Mouse (Mus musculus) kidney, embryonic 14.5 days (tissue): ENCODE measurements around the gene Gpc6. TPM values are rescaled to one million over a fixed set of nuclear protein-coding genes. Genes with fewer than 3 reads are reported as not detected.

Experiments
- ATAC-seq: fragments of 200-750 bp; cut with Nextera tagmentation; 2 replicates; pipeline ENCODE4 v1.8.0; 2017; ENCODE audit warnings: moderate number of reproducible peaks, mild to moderate bottlenecking, moderate TSS enrichment, moderate library complexity; ENCODE audit not compliant: low FRiP score, low TSS enrichment
- H3K27ac ChIP-seq: fragments of 300-500 bp; sonication (generic); 2 replicates; pipeline ENCODE4 v1.5.1; 2014; ENCODE audit warnings: low read depth, mild to moderate bottlenecking, low read length, moderate library complexity, mixed read lengths
- H3K27me3 ChIP-seq: fragments of 300-500 bp; sonication (generic); 2 replicates; pipeline ENCODE4 v1.6.1; 2014; ENCODE audit warnings: mild to moderate bottlenecking, low read length; ENCODE audit not compliant: control insufficient read depth, insufficient read depth
- H3K36me3 ChIP-seq: fragments of 300-500 bp; sonication (generic); 2 replicates; pipeline ENCODE4 v1.6.1; 2014; ENCODE audit warnings: low read length, mixed read lengths; ENCODE audit not compliant: control insufficient read depth, insufficient read depth
- H3K4me1 ChIP-seq: fragments of 300-500 bp; sonication (generic); 2 replicates; pipeline ENCODE4 v1.6.1; 2014; ENCODE audit warnings: low read length, mixed read lengths; ENCODE audit not compliant: control insufficient read depth, insufficient read depth
- H3K4me2 ChIP-seq: fragments of 300-500 bp; sonication (generic); replicated peaks from 2 replicates; pipeline ENCODE4 v1.6.1; 2014; ENCODE audit warnings: low read depth, mild to moderate bottlenecking, low read length
- H3K4me3 ChIP-seq: fragments of 300-500 bp; sonication (generic); 2 replicates; pipeline ENCODE4 v1.5.1; 2014; ENCODE audit warnings: mild to moderate bottlenecking, low read length
- H3K9ac ChIP-seq: fragments of 300-500 bp; sonication (generic); 2 replicates; pipeline ENCODE4 v1.6.1; 2014; ENCODE audit warnings: low read depth, mild to moderate bottlenecking, low read length, moderate library complexity
- H3K9me3 ChIP-seq: fragments of 300-500 bp; sonication (generic); 2 replicates; pipeline ENCODE4 v1.6.1; 2016; ENCODE audit warnings: low read length; ENCODE audit not compliant: control insufficient read depth
- WGBS: fragments of 180-500 bp; shearing (Covaris S2); extraction: QIAGEN DNeasy Blood & Tissue Kit; methylation state at CpG from one replicate; pipeline ENCODE4 v1.1.7; 2014; 5-methylcytosine and 5-hydroxymethylcytosine counted together
- microRNA-seq: library from miRNA; unstranded; fragments of <30 nt; microRNA quantifications from one replicate; pipeline ENCODE4, GENCODE M21; 2016
- polyA plus RNA-seq: library from polyadenylated mRNA; unstranded; fragments of >200 nt; fragmentation: Nextera tagmentation; extraction: Ambion mirVana; gene quantifications from 2 replicates; pipeline ENCODE4 v1.2.1, GENCODE M21; 2014

Gpc6 gene
- polyA plus RNA-seq, 1 experiment from 2014 or later = 71.8 TPM

DNA sequence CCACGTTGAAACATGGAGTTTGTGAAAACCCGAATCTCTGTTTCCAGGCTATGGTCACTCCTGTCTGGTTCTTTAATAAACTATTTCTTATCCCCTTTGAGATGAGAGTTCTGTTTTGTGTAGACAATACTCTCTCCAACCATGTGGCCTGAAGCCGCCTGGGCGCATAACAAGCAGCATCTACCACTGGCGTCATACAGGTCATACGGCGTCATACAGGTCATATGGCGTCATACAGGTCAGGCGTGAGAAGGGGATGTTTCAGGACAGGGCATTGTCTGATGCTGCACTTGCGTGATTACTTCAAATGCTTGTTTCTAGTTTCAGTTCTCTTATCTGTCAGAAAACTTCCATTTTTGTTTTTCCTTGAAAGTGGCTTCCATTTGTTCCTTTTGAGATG is 1079.3 kb downstream of the Gpc6 start:
- H3K9ac ChIP-seq = no peak overlapping the region
- no peak overlapping the region for H3K27ac ChIP-seq
- no peaks in the 10 kb centered on the region for H3K4me1 ChIP-seq
- 90% methylated on average over 10 of the region's 10 CpGs for WGBS
- H3K9me3 ChIP-seq = no peaks in the 10 kb centered on the region
- no peak overlapping the region for H3K4me3 ChIP-seq
- no peak for ATAC-seq
- H3K4me2 ChIP-seq = no peak overlapping the region
- H3K36me3 ChIP-seq = no peaks in the 10 kb centered on the region
- H3K27me3 ChIP-seq = peaks cover 5% of the 10 kb centered on the region; the same call in 1 of the 2 replicates

- no peaks in the 10 kb centered on the region for H3K4me1 ChIP-seq
- ATAC-seq = 0 out of 2 replicates have a peak, but pooled peaks have one; percentile 20
- no peaks in the 10 kb centered on the region for H3K9me3 ChIP-seq
- no peaks in the 10 kb centered on the region for H3K27me3 ChIP-seq
- no peak overlapping the region for H3K4me3 ChIP-seq
- WGBS = 16% methylated on average over 5 of the region's 5 CpGs
- no peak overlapping the region for H3K9ac ChIP-seq
- no peak overlapping the region for H3K27ac ChIP-seq
- no peak overlapping the region for H3K4me2 ChIP-seq
- no peaks in the 10 kb centered on the region for H3K36me3 ChIP-seq
These were observed 1080.6 kb downstream of the Gpc6 start for GRCm38 (mm10) chr14:118005697-118006096.

DNA sequence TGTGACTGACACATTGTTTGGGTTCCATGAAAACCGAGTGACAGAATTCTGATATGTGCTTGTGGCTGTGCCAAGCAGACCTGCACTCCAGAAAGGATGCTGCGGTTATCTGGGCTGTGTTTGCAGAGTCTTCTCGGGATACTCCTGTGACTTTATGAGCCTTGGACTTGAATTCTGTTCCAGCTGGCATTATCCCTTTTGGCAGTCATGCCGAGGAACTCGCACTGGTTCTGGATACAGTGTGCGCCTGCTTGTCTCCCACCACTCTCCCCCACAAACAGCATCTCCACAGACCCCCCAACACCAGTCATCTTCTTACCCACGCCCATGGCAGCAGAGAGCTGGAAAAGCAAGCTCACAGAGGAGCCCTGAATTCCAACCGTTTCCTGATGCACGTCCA is 1084.4 kb downstream of the Gpc6 start:
- Histone ChIP-seq H3K4me2 (no peak overlapping the region), H3K4me1 (no peaks in the 10 kb centered on the region), H3K9me3 (no peaks in the 10 kb centered on the region), H3K27me3 (no peaks in the 10 kb centered on the region), H3K4me3 (no peak overlapping the region), H3K27ac (no peak overlapping the region), H3K9ac (no peak overlapping the region), H3K36me3 (no peaks in the 10 kb centered on the region)
- WGBS = 70% methylated on average over 9 of the region's 9 CpGs
- no peak for ATAC-seq

- no peaks in the 10 kb centered on the region for H3K36me3 ChIP-seq
- H3K9ac ChIP-seq = no peak overlapping the region
- no peak overlapping the region for H3K4me2 ChIP-seq
- H3K4me1 ChIP-seq = no peaks in the 10 kb centered on the region
- H3K27ac ChIP-seq = no peak overlapping the region
- 84% methylated on average over 8 of the region's 8 CpGs for WGBS
- ATAC-seq = no peak
- no peaks in the 10 kb centered on the region for H3K27me3 ChIP-seq
- H3K9me3 ChIP-seq = no peaks in the 10 kb centered on the region
- no peak overlapping the region for H3K4me3 ChIP-seq
These were observed 1088.1 kb downstream of the Gpc6 start for GRCm38 (mm10) chr14:118013237-118013636.

- Histone ChIP-seq H3K36me3 (no peaks in the 10 kb centered on the region), H3K9ac (no peak overlapping the region), H3K4me2 (no peak overlapping the region), H3K4me3 (no peak overlapping the region), H3K9me3 (no peaks in the 10 kb centered on the region), H3K4me1 (no peaks in the 10 kb centered on the region), H3K27ac (no peak overlapping the region), H3K27me3 (no peaks in the 10 kb centered on the region)
- ATAC-seq = no peak
- 68% methylated on average over 5 of the region's 5 CpGs for WGBS
These were observed 1094.2 kb downstream of the Gpc6 start for GRCm38 (mm10) chr14:118019314-118019713.

DNA sequence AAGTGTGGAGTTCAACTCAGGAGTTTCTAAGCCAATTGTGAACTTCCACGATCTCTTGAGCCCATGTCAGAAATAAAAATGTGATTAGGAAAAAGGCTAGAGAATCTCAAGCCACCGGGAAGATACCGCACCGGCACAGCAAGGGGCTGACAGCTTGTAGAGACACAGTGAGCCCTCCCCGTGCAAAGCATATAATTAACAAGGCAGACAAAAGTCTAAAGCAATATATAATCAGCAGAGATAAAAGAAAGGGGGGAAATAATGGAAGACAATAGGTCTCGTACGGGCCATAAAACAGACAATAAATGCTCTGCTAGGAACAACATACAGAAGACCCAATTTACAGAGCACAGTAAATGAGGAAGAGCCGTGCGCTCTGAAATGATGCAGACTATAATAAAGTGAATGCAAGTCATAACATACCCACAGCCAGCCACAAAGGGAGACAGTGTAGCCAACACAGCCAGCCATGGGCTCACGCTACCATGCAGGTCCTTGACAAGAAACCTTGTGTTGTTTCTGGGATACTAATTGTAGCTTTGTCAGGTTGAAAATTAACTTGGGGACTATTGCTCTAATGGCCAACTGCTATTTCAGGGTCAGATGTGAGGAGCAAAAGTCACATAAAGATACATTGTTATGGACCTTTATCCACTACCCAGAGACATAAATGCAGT is 1096.9 kb downstream of the Gpc6 start:
- Histone ChIP-seq H3K4me1 (no peaks in the 10 kb centered on the region), H3K4me2 (no peak overlapping the region), H3K36me3 (no peaks in the 10 kb centered on the region), H3K27ac (no peak overlapping the region), H3K4me3 (no peak overlapping the region), H3K27me3 (no peaks in the 10 kb centered on the region), H3K9ac (no peak overlapping the region), H3K9me3 (no peaks in the 10 kb centered on the region)
- WGBS = 39% methylated on average over 10 of the region's 10 CpGs
- no peak for ATAC-seq

Small RNAs within 50 kb of the gene (microRNA-seq; reads per million reads assigned to microRNA genes)
- not detected for gene Mir6239
